Mouse (Mus musculus) cerebellum, adult 2 months (tissue): ENCODE measurements around the gene Trmt61a.

Experiments used
- CTCF ChIP-seq: fragments of 200-500 bp; IDR thresholded peaks from 2 replicates; pipeline ENCODE4 v1.5.1; 2011; ENCODE audit warnings: low read depth, mild to moderate bottlenecking, control low read depth, low read length, moderate library complexity, borderline replicate concordance; ENCODE audit not compliant: insufficient read depth
- POLR2A ChIP-seq: fragments of 200-500 bp; IDR thresholded peaks from 2 replicates; pipeline ENCODE4 v1.6.1; 2011; ENCODE audit warnings: low read length, control low read depth, borderline replicate concordance; ENCODE audit not compliant: insufficient read depth

DNA sequence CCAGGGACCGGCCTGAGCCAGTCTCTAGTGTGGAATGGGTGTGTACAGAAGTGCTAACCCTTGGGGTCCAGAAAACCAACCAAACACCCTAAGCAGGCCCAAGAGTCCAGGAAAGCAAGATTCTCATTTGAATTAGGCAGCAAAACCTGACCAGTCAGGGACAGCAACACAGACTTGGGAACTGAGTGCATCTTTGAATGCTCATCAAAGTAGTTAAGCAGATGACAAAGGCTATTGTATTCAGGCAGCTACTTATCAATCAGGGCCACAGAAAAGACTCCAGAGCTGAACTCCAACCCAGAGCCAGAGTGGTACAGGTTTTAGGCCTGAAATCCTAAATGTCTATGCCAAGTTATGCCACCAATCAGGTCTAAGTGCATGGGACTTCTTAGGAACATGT lies 17.3 kb upstream of the Trmt61a start:
- TF ChIP-seq CTCF, result no peak
- no peak for TF ChIP-seq POLR2A
